Mouse (Mus musculus) CH12.LX (cell line): ENCODE measurements around the gene Pafah1b2. TPM values are rescaled to one million over a fixed set of nuclear protein-coding genes. Genes with fewer than 3 reads are reported as not detected.

Experiments used
- DNase-seq: peaks from one replicate; pipeline ENCODE4 v3.0.0-alpha.2; 2013; ENCODE audit errors: extremely low read depth
- H3K27ac ChIP-seq: 2 replicates; pipeline ENCODE4 v1.5.1; 2012; ENCODE audit warnings: low read depth, mild to moderate bottlenecking, control low read depth, moderate library complexity; ENCODE audit not compliant: insufficient read depth
- H3K27me3 ChIP-seq: replicated peaks from 2 replicates; pipeline ENCODE3; 2012; ENCODE audit warnings: inconsistent platforms
- H3K36me3 ChIP-seq, 2 experiments: replicated peaks in 1 of 2; 2 replicates each; pipeline versions ENCODE3 to v1.6.1; 2012; ENCODE audit warnings: inconsistent platforms in 1 of 2, low read length in 1 of 2, mild to moderate bottlenecking in 1 of 2, mixed read lengths in 1 of 2, moderate library complexity in 1 of 2; ENCODE audit not compliant: control insufficient read depth in 1 of 2, insufficient read depth in 1 of 2
- H3K4me1 ChIP-seq, 2 experiments: 2 replicates each; pipeline ENCODE4 v1.6.1; 2012; ENCODE audit warnings: inconsistent platforms in 1 of 2, moderate library complexity in 1 of 2; ENCODE audit not compliant: insufficient read depth in 2 of 2, control insufficient read depth in 1 of 2
- H3K4me2 ChIP-seq: 2 replicates; pipeline ENCODE4 v1.6.1; 2012; ENCODE audit warnings: low read depth, mild to moderate bottlenecking, control low read depth; ENCODE audit not compliant: poor library complexity, insufficient read depth, severe bottlenecking
- H3K4me3 ChIP-seq, 3 experiments: fragments of 150-350 bp in 1 of 3; sonication (generic) in 1 of 3; replicated peaks in 1 of 3; 2 replicates each; pipeline versions ENCODE3 to v1.5.1; 2011 to 2012; ENCODE audit warnings: low read depth in 2 of 3, low read length in 2 of 3, mild to moderate bottlenecking in 2 of 3, moderate library complexity in 2 of 3, control low read depth in 1 of 3, improper control_type of control experiment in 1 of 3, inconsistent platforms in 1 of 3, mixed read lengths in 1 of 3; ENCODE audit not compliant: poor library complexity in 1 of 3
- H3K79me2 ChIP-seq: replicated peaks from 2 replicates; pipeline ENCODE4 v1.6.1; 2012; ENCODE audit warnings: mild to moderate bottlenecking, moderate library complexity; ENCODE audit not compliant: control insufficient read depth, poor library complexity, insufficient read depth, severe bottlenecking; ENCODE audit errors: extremely low read depth
- H3K9ac ChIP-seq: 2 replicates; pipeline ENCODE4 v1.6.1; 2012; ENCODE audit warnings: low read depth, mild to moderate bottlenecking, control low read depth, moderate library complexity; ENCODE audit not compliant: insufficient read depth
- H3K9me3 ChIP-seq: replicated peaks from 2 replicates; pipeline ENCODE3; 2012; ENCODE audit warnings: low read length, inconsistent platforms, mixed read lengths
- EP300 ChIP-seq: IDR thresholded peaks from 2 replicates; pipeline ENCODE4 v1.6.1; 2011; ENCODE audit warnings: low read length, improper control_type of control experiment
- GABPA ChIP-seq: IDR thresholded peaks from 2 replicates; pipeline ENCODE4 v1.6.1; 2012; ENCODE audit warnings: low read depth, low read length, improper control_type of control experiment, inconsistent platforms; ENCODE audit not compliant: insufficient replicate concordance
- MEF2A ChIP-seq: IDR thresholded peaks from 2 replicates; pipeline ENCODE4 v1.6.1; 2014; ENCODE audit warnings: low read depth, mild to moderate bottlenecking, inconsistent platforms, low read length, improper control_type of control experiment, borderline replicate concordance
- POLR2AphosphoS2 ChIP-seq: IDR thresholded peaks from 2 replicates; pipeline ENCODE4 v1.6.1; 2011; ENCODE audit warnings: low read depth, low read length, improper control_type of control experiment
- RAD21 ChIP-seq: IDR thresholded peaks from 2 replicates; pipeline ENCODE4 v1.6.1; 2011; ENCODE audit warnings: low read depth, mild to moderate bottlenecking, low read length, improper control_type of control experiment, moderate library complexity
- RCOR1 ChIP-seq: conservative IDR thresholded peaks from 2 replicates; pipeline ENCODE4 v1.6.1; 2012; ENCODE audit warnings: low read depth, mild to moderate bottlenecking, inconsistent platforms, low read length, improper control_type of control experiment
- SIN3A ChIP-seq: IDR thresholded peaks from 2 replicates; pipeline ENCODE4 v1.6.1; 2012; ENCODE audit warnings: low read length, improper control_type of control experiment, inconsistent platforms
- SMC3 ChIP-seq: IDR thresholded peaks from 2 replicates; pipeline ENCODE4 v1.6.1; 2011; ENCODE audit warnings: low read depth, low read length, improper control_type of control experiment
- TBP ChIP-seq: conservative IDR thresholded peaks from 2 replicates; pipeline ENCODE4 v1.6.1; 2011; ENCODE audit warnings: low read depth, low read length, improper control_type of control experiment
- UBTF ChIP-seq: IDR thresholded peaks from 2 replicates; pipeline ENCODE4 v1.6.1; 2012; ENCODE audit warnings: low read depth, mild to moderate bottlenecking, inconsistent platforms, low read length, improper control_type of control experiment, moderate library complexity
- dilution Hi-C: fragments of 300-500 bp; cut with MboI; formaldehyde crosslinking; loops from 2 replicates; pipeline ENCODE4 v1.14.3; 2020; ENCODE audit warnings: low sequenced_read_pairs; ENCODE audit not compliant: extremely low pct_unique_long_range_greater_than_20kb, extremely low pct_ligation_motif_present
- in situ Hi-C: fragments of 300-500 bp; cut with MboI; formaldehyde crosslinking; loops from 3 replicates; pipeline ENCODE4 v1.14.3; 2019; ENCODE audit warnings: low sequenced_read_pairs, low pct_ligation_motif_present, low pct_unique_long_range_greater_than_20kb, mixed read lengths
- polyA plus RNA-seq: library from polyadenylated mRNA; unstranded; fragments of >175 nt; gene quantifications from 2 replicates; pipeline ENCODE4 v1.2.1, GENCODE M21; 2012; ENCODE audit warnings: low read depth; ENCODE audit not compliant: insufficient read length
- total RNA-seq, 2 experiments: library from RNA; depleted of rRNA; stranded (reverse); fragments of 300-350 nt in 1 of 2; fragments of >200 nt in 1 of 2; gene quantifications; 2 replicates each; pipeline ENCODE4 v1.2.3; 2012 to 2014

Gene Pafah1b2
- total and polyA plus RNA-seq, 3 experiments = 94.8 to 122 (median 109) TPM

GRCm38 (mm10) chr9:46026058-46026849 lies 13.8 kb upstream of the Pafah1b2 start:
- Histone ChIP-seq H3K4me2 (no peak overlapping the region), H3K4me3 (no peak overlapping the region), H3K79me2 (peaks cover 33% of the 10 kb centered on the region), H3K9me3 (no peaks in the 10 kb centered on the region), H3K9ac (no peak overlapping the region), H3K27ac (no peak overlapping the region), H3K4me1 (peaks cover 8 to 57% of the 10 kb centered on the region in 2 experiments), H3K27me3 (no peaks in the 10 kb centered on the region), H3K36me3 (peaks cover 11 to 56% of the 10 kb centered on the region in 2 experiments)
- dilution Hi-C loops = no loop called here
- in situ Hi-C loops = no loop called here
- no peak for DNase-seq
- TF ChIP-seq EP300 (no peak), SIN3A (no peak)

GRCm38 (mm10) chr9:46023591-46023990 lies 11.1 kb upstream of the Pafah1b2 start:
- TF ChIP-seq TBP (no peak), POLR2AphosphoS2 (no peak), RAD21 (no peak), RCOR1 (no peak), SMC3 (no peak), UBTF (no peak)
- TF ChIP-seq, all 38 proteins: peak for 0
- H3K4me2 ChIP-seq = no peak overlapping the region
- in situ Hi-C loops = no loop called here
- DNase-seq = no peak
- H3K27me3 ChIP-seq = no peaks in the 10 kb centered on the region
- H3K4me1 ChIP-seq = peaks cover 15 to 54% of the 10 kb centered on the region in 2 experiments
- dilution Hi-C loops = no loop called here
- no peak overlapping the region for H3K27ac ChIP-seq
- no peak overlapping the region for H3K9ac ChIP-seq
- H3K4me3 ChIP-seq = no peak overlapping the region
- peaks cover 7 to 60% of the 10 kb centered on the region in 2 experiments for H3K36me3 ChIP-seq
- peaks cover 32% of the 10 kb centered on the region for H3K79me2 ChIP-seq
- H3K9me3 ChIP-seq = no peaks in the 10 kb centered on the region

- no peaks in the 10 kb centered on the region for H3K27me3 ChIP-seq
- DNase-seq = no peak
- in situ Hi-C loops (no loop called here), dilution Hi-C loops (no loop called here)
- no peak overlapping the region for H3K9ac ChIP-seq
- 0 out of 2 replicates have a peak, but pooled peaks have one; percentile 3 for TF ChIP-seq MEF2A
- TF ChIP-seq GABPA = no peak
- H3K79me2 ChIP-seq = peaks cover 59% of the 10 kb centered on the region
- no peak overlapping the region for H3K4me3 ChIP-seq
- H3K4me2 ChIP-seq = no peak overlapping the region
- H3K9me3 ChIP-seq = no peaks in the 10 kb centered on the region
- peaks cover 15 to 69% of the 10 kb centered on the region in 2 experiments for H3K36me3 ChIP-seq
- H3K4me1 ChIP-seq = peaks cover 16 to 44% of the 10 kb centered on the region in 2 experiments
- no peak overlapping the region for H3K27ac ChIP-seq
These were observed 7.5 kb upstream of the Pafah1b2 start for GRCm38 (mm10) chr9:46019975-46020374.
